In genomic region chr9:37568605-37569214, GRCm38 (mm10) we compare ENCODE assay signal across 9 mouse cellular contexts. TPM values are rescaled to one million over a fixed set of nuclear protein-coding genes. Genes with fewer than 3 reads are reported as not detected.
DNase-seq lines count a peak whose midpoint lies in the region; ATAC-seq and TF ChIP-seq lines count a peak whose summit lies in the region.
"Had no signal": no experiment of that assay in that cellular context is flagged by ENCODE, and none has a peak within 500 bp of the region (broad histone marks: within the 10 kb centered on the region; RNA-seq: fewer than 3 reads in every experiment).

No protein-coding gene starts in this region.

- H3K4me3 ChIP-seq in heart, embryonic 15.5 days = no peak overlapping the region
- no peak overlapping the region for H3K4me3 ChIP-seq in heart, embryonic 10.5 days
- H3K4me3 ChIP-seq in stomach, embryonic 14.5 days (ENCODE audit: low read depth, low read length) = no peak overlapping the region
- no peak overlapping the region for H3K4me3 ChIP-seq in stomach, postnatal 0 days (ENCODE audit: low read depth, low read length)

- peak overlapping the region; percentile 52 for H3K4me2 ChIP-seq in heart, embryonic 15.5 days
- H3K4me2 ChIP-seq in stomach, embryonic 14.5 days (replicated peaks; ENCODE audit: low read depth, low read length) = no peak overlapping the region
- no peak overlapping the region for H3K4me2 ChIP-seq in stomach, postnatal 0 days (replicated peaks; ENCODE audit: low read depth)

- no peaks in the 10 kb centered on the region for H3K36me3 ChIP-seq in heart, embryonic 15.5 days
- no peaks in the 10 kb centered on the region for H3K36me3 ChIP-seq in heart, embryonic 10.5 days
- H3K36me3 ChIP-seq in stomach, embryonic 14.5 days (ENCODE audit: control insufficient read depth, insufficient read depth, low read length) = no peaks in the 10 kb centered on the region
- no peaks in the 10 kb centered on the region for H3K36me3 ChIP-seq in stomach, postnatal 0 days (ENCODE audit: control insufficient read depth, insufficient read depth, low read length)

- H3K9ac ChIP-seq in heart, embryonic 15.5 days = no peak overlapping the region
- H3K9ac ChIP-seq in stomach, embryonic 14.5 days (replicated peaks; ENCODE audit: low read depth, low read length) = no peak overlapping the region
- H3K9ac ChIP-seq in stomach, postnatal 0 days (ENCODE audit: low read length) = no peak overlapping the region

- H3K27me3 ChIP-seq in heart, embryonic 15.5 days = no peaks in the 10 kb centered on the region
- no peaks in the 10 kb centered on the region for H3K27me3 ChIP-seq in heart, embryonic 10.5 days (ENCODE audit: insufficient read depth, poor library complexity, severe bottlenecking)
- no peaks in the 10 kb centered on the region for H3K27me3 ChIP-seq in stomach, embryonic 14.5 days (ENCODE audit: control insufficient read depth, insufficient read depth, low read length)
- H3K27me3 ChIP-seq in stomach, postnatal 0 days (ENCODE audit: control insufficient read depth, insufficient read depth, low read length) = no peaks in the 10 kb centered on the region

- 0 out of 2 replicates have a peak overlapping the region, but pooled peaks have one; percentile 20 for H3K27ac ChIP-seq in heart, embryonic 15.5 days
- no peak overlapping the region for H3K27ac ChIP-seq in heart, embryonic 10.5 days
- no peak overlapping the region for H3K27ac ChIP-seq in stomach, embryonic 14.5 days (ENCODE audit: low read length)
- no peak overlapping the region for H3K27ac ChIP-seq in stomach, postnatal 0 days (replicated peaks)

- H3K9me3 ChIP-seq in heart, embryonic 15.5 days (replicated peaks) = no peaks in the 10 kb centered on the region
- H3K9me3 ChIP-seq in heart, embryonic 10.5 days = no peaks in the 10 kb centered on the region
- H3K9me3 ChIP-seq in stomach, embryonic 14.5 days (ENCODE audit: control insufficient read depth, low read depth, low read length) = no peaks in the 10 kb centered on the region
- H3K9me3 ChIP-seq in stomach, postnatal 0 days (ENCODE audit: control insufficient read depth, low read length) = no peaks in the 10 kb centered on the region

- TF ChIP-seq CTCF in stomach, postnatal 0 days (IDR thresholded peaks at IDR 0.05; ENCODE audit: low read depth) = no peak

- WGBS in heart, embryonic 15.5 days = 30% methylated on average over 4 of the region's 4 CpGs
- WGBS in heart, embryonic 10.5 days = 39% methylated on average over 4 of the region's 4 CpGs
- 50% methylated on average over 4 of the region's 4 CpGs for WGBS in stomach, embryonic 14.5 days
- 37% methylated on average over 4 of the region's 4 CpGs for WGBS in stomach, postnatal 0 days

- no peak for ATAC-seq in heart, embryonic 15.5 days (replicated peaks; ENCODE audit: insufficient number of reproducible peaks, insufficient read depth, low FRiP score, low read depth)
- ATAC-seq in stomach, embryonic 14.5 days (ENCODE audit: insufficient number of reproducible peaks, insufficient read depth, low FRiP score, low read depth) = peak; percentile 8; the same call in 1 of the 2 replicates
- no peak for ATAC-seq in stomach, postnatal 0 days (ENCODE audit: low FRiP score, low TSS enrichment)

- H3K4me1 ChIP-seq in heart, embryonic 15.5 days (replicated peaks) = peaks cover 19% of the 10 kb centered on the region
- H3K4me1 ChIP-seq in heart, embryonic 10.5 days = peaks cover 37% of the 10 kb centered on the region
- peaks cover 14% of the 10 kb centered on the region; the same call in 1 of the 2 replicates for H3K4me1 ChIP-seq in stomach, embryonic 14.5 days (ENCODE audit: control insufficient read depth, insufficient read depth, low read length)
- H3K4me1 ChIP-seq in stomach, postnatal 0 days (replicated peaks; ENCODE audit: control insufficient read depth, insufficient read depth) = no peaks in the 10 kb centered on the region

- no peak for DNase-seq in heart, embryonic 10.5 days (ENCODE audit: low spot score)
- DNase-seq in stomach, postnatal 0 days (ENCODE audit: low spot score) = no peak
- peak; percentile 40 for DNase-seq in kidney, postnatal 14 days
- DNase-seq in retina, postnatal 1 day = no peak
- no peak for DNase-seq in Muller cell, postnatal 12 days (ENCODE audit: inconsistent ontology term)
- no peak for DNase-seq in adrenal gland, postnatal 25 days
- DNase-seq: gastrocnemius, postnatal 14 days had no signal

- TF ChIP-seq EP300 in stomach, postnatal 0 days (optimal IDR thresholded peaks at IDR 0.05) = no peak

RNA-seq across cellular contexts. Expression of gene Siae, which starts 13.2 kb away (rescaled TPM):
- 9.0 and 10.2 TPM in 2 replicates for polyA plus RNA-seq in heart, embryonic 15.5 days (2015; fragmentation: Nextera tagmentation; extraction: Ambion mirVana)
- polyA plus RNA-seq in heart, embryonic 10.5 days (2016; fragmentation: Nextera tagmentation; extraction: Ambion mirVana) = 7.6 and 10.0 TPM in 2 replicates
- polyA plus RNA-seq in stomach, embryonic 14.5 days (2014; fragmentation: Nextera tagmentation; extraction: Ambion mirVana) = 12.7 and 14.0 TPM in 2 replicates
- 6.9 and 7.7 TPM in 2 replicates for polyA plus RNA-seq in stomach, postnatal 0 days (2015; fragmentation: Nextera tagmentation; extraction: Ambion mirVana)
- total RNA-seq in adrenal gland, postnatal 25 days (2021) = 15.7 and 18.8 TPM in 2 replicates

RNA-seq across cellular contexts. Expression of gene Nrgn, which starts 16.0 kb away (rescaled TPM):
- 5.9 and 6.3 TPM in 2 replicates for polyA plus RNA-seq in heart, embryonic 15.5 days (2015; fragmentation: Nextera tagmentation; extraction: Ambion mirVana)
- 4.4 and 5.7 TPM in 2 replicates for polyA plus RNA-seq in heart, embryonic 10.5 days (2016; fragmentation: Nextera tagmentation; extraction: Ambion mirVana)
- 4.7 and 5.7 TPM in 2 replicates for polyA plus RNA-seq in stomach, embryonic 14.5 days (2014; fragmentation: Nextera tagmentation; extraction: Ambion mirVana)
- polyA plus RNA-seq in stomach, postnatal 0 days (2015; fragmentation: Nextera tagmentation; extraction: Ambion mirVana) = 2.3 and 2.6 TPM in 2 replicates
- total RNA-seq in adrenal gland, postnatal 25 days (2021) = 0.86 and 1.4 TPM in 2 replicates

RNA-seq across cellular contexts. Expression of gene Vsig2, which starts 29.7 kb away (rescaled TPM):
- 2.3 and 2.5 TPM in 2 replicates for polyA plus RNA-seq in heart, embryonic 15.5 days (2015; fragmentation: Nextera tagmentation; extraction: Ambion mirVana)
- polyA plus RNA-seq in heart, embryonic 10.5 days (2016; fragmentation: Nextera tagmentation; extraction: Ambion mirVana) = 0.75 and 0.77 TPM in 2 replicates
- polyA plus RNA-seq in stomach, embryonic 14.5 days (2014; fragmentation: Nextera tagmentation; extraction: Ambion mirVana) = 44.3 and 56.9 TPM in 2 replicates
- 350 and 369 TPM in 2 replicates for polyA plus RNA-seq in stomach, postnatal 0 days (2015; fragmentation: Nextera tagmentation; extraction: Ambion mirVana)
- 4.8 and 5.8 TPM in 2 replicates for total RNA-seq in adrenal gland, postnatal 25 days (2021)

RNA-seq across cellular contexts. Expression of gene Esam, which starts 40.8 kb away (rescaled TPM):
- 76.9 and 89.3 TPM in 2 replicates for polyA plus RNA-seq in heart, embryonic 15.5 days (2015; fragmentation: Nextera tagmentation; extraction: Ambion mirVana)
- polyA plus RNA-seq in heart, embryonic 10.5 days (2016; fragmentation: Nextera tagmentation; extraction: Ambion mirVana) = 43.7 and 52.2 TPM in 2 replicates
- 57.9 and 58.3 TPM in 2 replicates for polyA plus RNA-seq in stomach, embryonic 14.5 days (2014; fragmentation: Nextera tagmentation; extraction: Ambion mirVana)
- 28.2 and 30.5 TPM in 2 replicates for polyA plus RNA-seq in stomach, postnatal 0 days (2015; fragmentation: Nextera tagmentation; extraction: Ambion mirVana)
- total RNA-seq in adrenal gland, postnatal 25 days (2021) = 27.5 and 35.3 TPM in 2 replicates

RNA-seq across cellular contexts. Expression of gene Spa17, which starts 44.8 kb away (rescaled TPM):
- polyA plus RNA-seq in heart, embryonic 15.5 days (2015; fragmentation: Nextera tagmentation; extraction: Ambion mirVana) = 5.7 and 9.3 TPM in 2 replicates
- 7.1 and 8.1 TPM in 2 replicates for polyA plus RNA-seq in heart, embryonic 10.5 days (2016; fragmentation: Nextera tagmentation; extraction: Ambion mirVana)
- polyA plus RNA-seq in stomach, embryonic 14.5 days (2014; fragmentation: Nextera tagmentation; extraction: Ambion mirVana) = 5.3 and 7.4 TPM in 2 replicates
- polyA plus RNA-seq in stomach, postnatal 0 days (2015; fragmentation: Nextera tagmentation; extraction: Ambion mirVana) = 3.4 and 4.0 TPM in 2 replicates
- total RNA-seq in adrenal gland, postnatal 25 days (2021) = 4.2 and 4.8 TPM in 2 replicates

Comparison
In these comparisons a context has a peak if more than half of its experiments do, and no peak if none do; other contexts are left out.
1. RNA of gene Vsig2, which starts 29.7 kb away (polyA plus RNA-seq): 350 to 369 TPM in stomach, postnatal 0 days and 44.3 to 56.9 TPM in stomach, embryonic 14.5 days; 2.3 to 2.5 TPM in heart, embryonic 15.5 days and 0.75 to 0.77 TPM in heart, embryonic 10.5 days; every median in the first group is over 10 times any median in the second.